In the genomic region with DNA sequence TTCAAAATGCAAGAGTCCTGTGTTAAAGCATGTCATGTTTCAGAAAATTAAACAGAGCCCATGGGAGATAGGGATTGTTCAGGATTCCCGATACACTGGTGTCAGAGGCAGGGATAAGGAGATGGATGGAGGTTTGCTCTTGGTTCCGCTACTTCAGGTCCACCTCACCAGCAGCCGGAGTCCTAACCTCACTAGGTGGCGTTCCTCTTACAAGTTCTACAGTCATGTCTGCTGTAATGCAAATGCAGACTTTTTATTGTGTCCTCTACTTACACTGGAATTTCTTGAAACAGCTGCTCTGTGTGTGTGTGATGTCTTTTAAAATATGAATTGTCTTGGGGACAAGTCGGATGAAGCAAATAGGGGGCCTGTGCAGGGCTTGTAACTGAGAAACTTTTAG, we compare ENCODE assay signal across 15 mouse cellular contexts.
DNase-seq lines count a peak whose midpoint lies in the region; ATAC-seq and TF ChIP-seq lines count a peak whose summit lies in the region.
"Had no signal": no experiment of that assay in that cellular context is flagged by ENCODE, and none has a peak within 500 bp of the region (broad histone marks: within the 10 kb centered on the region; RNA-seq: fewer than 3 reads in every experiment).

No protein-coding gene starts in this region.

- H3K27me3 ChIP-seq in heart, adult 2 months (ENCODE audit: control insufficient read depth, insufficient read depth, low read length), result no peaks in the 10 kb centered on the region
- H3K27me3 ChIP-seq in kidney, postnatal 0 days (ENCODE audit: insufficient read depth, low read length), result no peaks in the 10 kb centered on the region
- no peaks in the 10 kb centered on the region for H3K27me3 ChIP-seq in neural tube, embryonic 12.5 days (replicated peaks)
- peaks cover 30% of the 10 kb centered on the region for H3K27me3 ChIP-seq in forebrain, embryonic 10.5 days (ENCODE audit: poor library complexity, severe bottlenecking)

- no peak for TF ChIP-seq EP300 in heart, adult 2 months (IDR thresholded peaks at IDR 0.05; ENCODE audit: insufficient read depth, low read depth, low read length)

- WGBS in heart, adult 2 months, result 36% methylated on average over 5 of the region's 5 CpGs
- 64% methylated on average over 5 of the region's 5 CpGs for WGBS in kidney, postnatal 0 days
- 70% methylated on average over 5 of the region's 5 CpGs for WGBS in neural tube, embryonic 12.5 days
- 84% methylated on average over 5 of the region's 5 CpGs for WGBS in forebrain, embryonic 10.5 days

- no peak for ATAC-seq in kidney, postnatal 0 days (replicated peaks; ENCODE audit: low FRiP score, low read depth)
- no peak for ATAC-seq in neural tube, embryonic 12.5 days (ENCODE audit: low FRiP score, low read depth)

- no peak for TF ChIP-seq POLR2A in heart, adult 2 months (IDR thresholded peaks at IDR 0.05; ENCODE audit: insufficient read depth, low read depth, low read length)

- peaks cover 4% of the 10 kb centered on the region for H3K4me1 ChIP-seq in heart, adult 2 months (ENCODE audit: control insufficient read depth, insufficient read depth, low read length)
- 0 out of 2 replicates have a peak, but pooled peaks cover 6% of the 10 kb centered on the region for H3K4me1 ChIP-seq in kidney, postnatal 0 days (replicated peaks; ENCODE audit: insufficient read depth, low read length)
- peaks cover 9% of the 10 kb centered on the region for H3K4me1 ChIP-seq in neural tube, embryonic 12.5 days
- H3K4me1 ChIP-seq in forebrain, embryonic 10.5 days, result peaks cover 20% of the 10 kb centered on the region

- peak overlapping the region; percentile 29; the same call in 1 of the 2 replicates for H3K9ac ChIP-seq in heart, adult 2 months (ENCODE audit: low read depth, low read length)
- H3K9ac ChIP-seq in kidney, postnatal 0 days (ENCODE audit: low read depth, low read length), result no peak overlapping the region
- H3K9ac ChIP-seq in neural tube, embryonic 12.5 days, result no peak overlapping the region
- H3K9ac ChIP-seq: limb, embryonic 12.5 days; midbrain, embryonic 12.5 days had no signal

- no peak overlapping the region; the same call in 1 of the 2 replicates for H3K27ac ChIP-seq in heart, adult 2 months
- H3K27ac ChIP-seq in kidney, postnatal 0 days, result no peak overlapping the region
- no peak overlapping the region for H3K27ac ChIP-seq in neural tube, embryonic 12.5 days
- H3K27ac ChIP-seq in forebrain, embryonic 10.5 days, result no peak overlapping the region
- H3K27ac ChIP-seq: limb, embryonic 12.5 days; midbrain, embryonic 12.5 days had no signal

- H3K79me2 ChIP-seq in heart, adult 2 months (replicated peaks; ENCODE audit: control insufficient read depth, insufficient read depth, low read length), result peaks cover 2% of the 10 kb centered on the region; the same call in 1 of the 2 replicates

- no peak overlapping the region for H3K4me2 ChIP-seq in kidney, postnatal 0 days (ENCODE audit: low read length)
- 0 out of 2 replicates have a peak overlapping the region, but pooled peaks have one; percentile 1 for H3K4me2 ChIP-seq in neural tube, embryonic 12.5 days (replicated peaks)
- H3K4me2 ChIP-seq: limb, embryonic 12.5 days; midbrain, embryonic 12.5 days had no signal

- H3K36me3 ChIP-seq in heart, adult 2 months (ENCODE audit: control insufficient read depth, insufficient read depth, low read length), result peaks cover 4% of the 10 kb centered on the region
- H3K36me3 ChIP-seq in kidney, postnatal 0 days (ENCODE audit: insufficient read depth, low read length), result no peaks in the 10 kb centered on the region
- H3K36me3 ChIP-seq in neural tube, embryonic 12.5 days, result no peaks in the 10 kb centered on the region
- no peaks in the 10 kb centered on the region for H3K36me3 ChIP-seq in forebrain, embryonic 10.5 days (replicated peaks)
- H3K36me3 ChIP-seq: limb, embryonic 12.5 days; midbrain, embryonic 12.5 days had no signal

- no peak for DNase-seq in heart, adult 2 months
- DNase-seq in heart, postnatal 36 days, result no peak
- no peak for DNase-seq in kidney, postnatal 0 days (ENCODE audit: low spot score)
- no peak for DNase-seq in kidney, postnatal 25 days
- DNase-seq in neural tube, embryonic 10.5 days (ENCODE audit: extremely low spot score, low spot score), result no peak
- no peak for DNase-seq in adrenal gland, adult 8-10 months
- DNase-seq in forebrain, embryonic 10.5 days (ENCODE audit: extremely low spot score, low spot score), result no peak
- DNase-seq: cerebellum, adult 9-10 months; embryo, embryonic 11 days; gastrocnemius, postnatal 36 days; kidney, adult 18-20 months; kidney, postnatal 4 days had no signal

- no peaks in the 10 kb centered on the region for H3K9me3 ChIP-seq in kidney, postnatal 0 days (replicated peaks; ENCODE audit: low read length)
- no peaks in the 10 kb centered on the region for H3K9me3 ChIP-seq in neural tube, embryonic 12.5 days
- H3K9me3 ChIP-seq in forebrain, embryonic 10.5 days, result no peaks in the 10 kb centered on the region
- H3K9me3 ChIP-seq: limb, embryonic 12.5 days; midbrain, embryonic 12.5 days had no signal

- intact Hi-C loops in heart, adult 2 months (cut with DNase I), result no loop called here
- intact Hi-C loops in heart, postnatal 36 days (cut with DNase I), result no loop called here

- peak overlapping the region; percentile 11; the same call in 1 of the 2 replicates for H3K4me3 ChIP-seq in heart, adult 2 months
- H3K4me3 ChIP-seq in kidney, postnatal 0 days (replicated peaks; ENCODE audit: low read depth, low read length), result no peak overlapping the region
- H3K4me3 ChIP-seq in neural tube, embryonic 12.5 days, result no peak overlapping the region
- no peak overlapping the region for H3K4me3 ChIP-seq in forebrain, embryonic 10.5 days
- H3K4me3 ChIP-seq: limb, embryonic 12.5 days; midbrain, embryonic 12.5 days had no signal

- TF ChIP-seq CTCF in heart, adult 2 months (IDR thresholded peaks at IDR 0.05), result peak; percentile 52
- TF ChIP-seq CTCF in kidney, postnatal 0 days (IDR thresholded peaks at IDR 0.05; ENCODE audit: low read depth), result 0 out of 2 replicates have a peak, but pooled peaks have one; percentile 15
